In the genomic region with DNA sequence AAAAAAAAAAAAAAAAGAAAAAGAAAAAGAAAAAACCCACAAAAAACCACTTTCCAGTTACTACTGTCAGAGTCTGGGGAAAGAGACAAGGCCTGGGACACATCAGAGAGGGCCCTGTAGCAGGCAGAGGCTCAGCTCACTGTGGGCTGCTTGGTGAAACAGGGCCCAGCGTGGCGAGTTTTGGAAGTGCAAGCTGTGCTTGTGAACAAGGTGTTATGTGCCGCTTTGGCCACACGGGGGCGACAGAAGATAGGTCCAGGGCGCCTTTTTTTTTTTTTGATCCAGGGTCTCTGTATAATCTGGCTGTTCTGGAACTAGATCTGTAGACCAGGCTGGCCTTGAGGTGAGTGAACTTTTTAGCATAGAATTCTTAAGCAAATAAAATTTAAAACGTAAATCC, we compare ENCODE assay signal across 9 mouse cellular contexts. TPM values are rescaled to one million over a fixed set of nuclear protein-coding genes. Genes with fewer than 3 reads are reported as not detected.
DNase-seq lines count a peak whose midpoint lies in the region; ATAC-seq and TF ChIP-seq lines count a peak whose summit lies in the region.
"Had no signal": no experiment of that assay in that cellular context is flagged by ENCODE, and none has a peak within 500 bp of the region (broad histone marks: within the 10 kb centered on the region; RNA-seq: fewer than 3 reads in every experiment).

No protein-coding gene starts in this region.

- WGBS in midbrain, embryonic 10.5 days = 2% methylated on average over 7 of the region's 7 CpGs
- WGBS in midbrain, embryonic 15.5 days = 1% methylated on average over 7 of the region's 7 CpGs
- under 1% methylated on average over 7 of the region's 7 CpGs for WGBS in cerebellum, adult 2 months
- 5% methylated on average over 7 of the region's 7 CpGs for WGBS in liver, embryonic 11.5 days
- 2% methylated on average over 7 of the region's 7 CpGs for WGBS in neural tube, embryonic 13.5 days

- no peak overlapping the region for H3K27ac ChIP-seq in midbrain, embryonic 10.5 days (replicated peaks)
- H3K27ac ChIP-seq in midbrain, embryonic 15.5 days = no peak overlapping the region
- no peak overlapping the region for H3K27ac ChIP-seq in cerebellum, adult 2 months (ENCODE audit: insufficient read depth, low read length)
- H3K27ac ChIP-seq in liver, embryonic 11.5 days (ENCODE audit: low read depth, low read length) = no peak overlapping the region
- no peak overlapping the region for H3K27ac ChIP-seq in neural tube, embryonic 13.5 days (replicated peaks)
- no peak overlapping the region for H3K27ac ChIP-seq in testis, adult 2 months (ENCODE audit: control insufficient read depth, insufficient read depth, low read depth, low read length)
- H3K27ac ChIP-seq: embryonic facial prominence, embryonic 15.5 days had no signal

- DNase-seq in midbrain, embryonic 10.5 days (ENCODE audit: low spot score) = peak; percentile 94
- DNase-seq in cerebellum, adult 2 months = peak; percentile 87 to 93
- DNase-seq in frontal cortex, postnatal 14 days (ENCODE audit: low spot score in 2 of 2) = peak; percentile 84 to 89
- peak; percentile 93 for DNase-seq in kidney, adult 9 months
- DNase-seq in liver, embryonic 11.5 days (ENCODE audit: low spot score) = peak; percentile 88

- TF ChIP-seq POLR2A in cerebellum, adult 2 months (IDR thresholded peaks at IDR 0.05; ENCODE audit: borderline replicate concordance, insufficient read depth, low read length) = no peak
- TF ChIP-seq POLR2A in testis, adult 2 months (IDR thresholded peaks at IDR 0.05; ENCODE audit: control insufficient read depth, low read depth, low read length) = no peak

- peak; percentile 96 for TF ChIP-seq CTCF in cerebellum, adult 2 months (IDR thresholded peaks at IDR 0.05; ENCODE audit: borderline replicate concordance, insufficient read depth, low read depth, low read length)
- peak; percentile 93 for TF ChIP-seq CTCF in testis, adult 2 months (IDR thresholded peaks at IDR 0.05; ENCODE audit: control insufficient read depth, insufficient read depth, insufficient replicate concordance, low read depth, low read length)

- peaks cover 10% of the 10 kb centered on the region for H3K27me3 ChIP-seq in midbrain, embryonic 10.5 days (ENCODE audit: low read depth, poor library complexity, severe bottlenecking)
- H3K27me3 ChIP-seq in midbrain, embryonic 15.5 days (replicated peaks) = no peaks in the 10 kb centered on the region
- no peaks in the 10 kb centered on the region for H3K27me3 ChIP-seq in cerebellum, adult 2 months (ENCODE audit: control insufficient read depth, insufficient read depth, low read length)
- H3K27me3 ChIP-seq in liver, embryonic 11.5 days (replicated peaks; ENCODE audit: control insufficient read depth, insufficient read depth, low read length) = peaks cover 5% of the 10 kb centered on the region; the same call in 1 of the 2 replicates
- no peaks in the 10 kb centered on the region for H3K27me3 ChIP-seq in neural tube, embryonic 13.5 days
- no peaks in the 10 kb centered on the region for H3K27me3 ChIP-seq in testis, adult 2 months (ENCODE audit: control insufficient read depth, insufficient read depth, low read length)
- H3K27me3 ChIP-seq: embryonic facial prominence, embryonic 15.5 days had no signal

- peaks cover 21% of the 10 kb centered on the region for H3K36me3 ChIP-seq in midbrain, embryonic 10.5 days
- H3K36me3 ChIP-seq in midbrain, embryonic 15.5 days (replicated peaks) = peaks cover 15% of the 10 kb centered on the region
- H3K36me3 ChIP-seq in liver, embryonic 11.5 days (ENCODE audit: control insufficient read depth, insufficient read depth, low read length) = peaks cover 6% of the 10 kb centered on the region
- peaks cover 18% of the 10 kb centered on the region for H3K36me3 ChIP-seq in neural tube, embryonic 13.5 days
- H3K36me3 ChIP-seq in testis, adult 2 months (ENCODE audit: control insufficient read depth, insufficient read depth, low read length) = no peaks in the 10 kb centered on the region

- no peak overlapping the region for H3K4me3 ChIP-seq in midbrain, embryonic 10.5 days
- no peak overlapping the region for H3K4me3 ChIP-seq in midbrain, embryonic 15.5 days
- no peak overlapping the region for H3K4me3 ChIP-seq in cerebellum, adult 2 months (replicated peaks; ENCODE audit: insufficient read depth, low read depth, low read length)
- H3K4me3 ChIP-seq in liver, embryonic 11.5 days (ENCODE audit: low read depth, low read length) = no peak overlapping the region
- H3K4me3 ChIP-seq in neural tube, embryonic 13.5 days = no peak overlapping the region
- H3K4me3 ChIP-seq in testis, adult 2 months (ENCODE audit: control insufficient read depth, low read depth, low read length) = no peak overlapping the region
- H3K4me3 ChIP-seq: embryonic facial prominence, embryonic 15.5 days had no signal

- ATAC-seq in midbrain, embryonic 15.5 days (replicated peaks) = no peak
- no peak; the same call in 1 of the 2 replicates for ATAC-seq in liver, embryonic 11.5 days (replicated peaks; ENCODE audit: low FRiP score)
- peak; percentile 33; the same call in 1 of the 2 replicates for ATAC-seq in neural tube, embryonic 13.5 days (ENCODE audit: low read depth)

- no peak overlapping the region for H3K4me2 ChIP-seq in midbrain, embryonic 15.5 days
- no peak overlapping the region for H3K4me2 ChIP-seq in liver, embryonic 11.5 days
- H3K4me2 ChIP-seq in neural tube, embryonic 13.5 days = no peak overlapping the region
- H3K4me2 ChIP-seq: embryonic facial prominence, embryonic 15.5 days had no signal

- H3K4me1 ChIP-seq in midbrain, embryonic 10.5 days = peaks cover 17% of the 10 kb centered on the region
- peaks cover 8% of the 10 kb centered on the region for H3K4me1 ChIP-seq in midbrain, embryonic 15.5 days
- H3K4me1 ChIP-seq in cerebellum, adult 2 months (ENCODE audit: control insufficient read depth, insufficient read depth, low read length) = no peaks in the 10 kb centered on the region
- H3K4me1 ChIP-seq in liver, embryonic 11.5 days (replicated peaks; ENCODE audit: control insufficient read depth, insufficient read depth, low read length) = no peaks in the 10 kb centered on the region; the same call in 1 of the 2 replicates
- peaks cover 15% of the 10 kb centered on the region for H3K4me1 ChIP-seq in neural tube, embryonic 13.5 days (replicated peaks)
- H3K4me1 ChIP-seq in testis, adult 2 months (ENCODE audit: control insufficient read depth, insufficient read depth, low read length) = peaks cover 20% of the 10 kb centered on the region

- no peaks in the 10 kb centered on the region for H3K9me3 ChIP-seq in midbrain, embryonic 10.5 days (replicated peaks)
- H3K9me3 ChIP-seq in midbrain, embryonic 15.5 days = no peaks in the 10 kb centered on the region
- H3K9me3 ChIP-seq in liver, embryonic 11.5 days (ENCODE audit: control insufficient read depth, low read length) = no peaks in the 10 kb centered on the region
- no peaks in the 10 kb centered on the region for H3K9me3 ChIP-seq in neural tube, embryonic 13.5 days
- H3K9me3 ChIP-seq: embryonic facial prominence, embryonic 15.5 days had no signal

- H3K9ac ChIP-seq in midbrain, embryonic 15.5 days = no peak overlapping the region
- H3K9ac ChIP-seq in liver, embryonic 11.5 days (ENCODE audit: low read depth, low read length) = no peak overlapping the region
- H3K9ac ChIP-seq in neural tube, embryonic 13.5 days = no peak overlapping the region
- H3K9ac ChIP-seq: embryonic facial prominence, embryonic 15.5 days had no signal

RNA-seq across cellular contexts. Expression of gene Mex3d, which starts 11.3 kb away (rescaled TPM):
- 6.3 and 6.4 TPM in 2 replicates for polyA plus RNA-seq in midbrain, embryonic 10.5 days (2016; fragmentation: Nextera tagmentation; extraction: Ambion mirVana)
- 18.3 and 18.8 TPM in 2 replicates for polyA plus RNA-seq in midbrain, embryonic 15.5 days (2015; fragmentation: Nextera tagmentation; extraction: Ambion mirVana)
- 16.1 and 16.2 TPM in 2 replicates for polyA plus RNA-seq in cerebellum, adult 2 months (2012; rRNA removed)
- 2.5 and 3.7 TPM in 2 replicates for polyA plus RNA-seq in liver, embryonic 11.5 days (2014; fragmentation: Nextera tagmentation; extraction: Ambion mirVana)
- 15.6 and 16.7 TPM in 2 replicates for polyA plus RNA-seq in neural tube, embryonic 13.5 days (2015; fragmentation: Nextera tagmentation; extraction: Ambion mirVana)
- polyA plus RNA-seq in testis, adult 2 months (2012; rRNA removed) = 596 and 686 TPM in 2 replicates

RNA-seq across cellular contexts. Expression of gene Plk5, which starts 19.9 kb away (rescaled TPM):
- 0.12 and 0.32 TPM in 2 replicates for polyA plus RNA-seq in midbrain, embryonic 10.5 days (2016; fragmentation: Nextera tagmentation; extraction: Ambion mirVana)
- 6.2 TPM in 2 replicates for polyA plus RNA-seq in midbrain, embryonic 15.5 days (2015; fragmentation: Nextera tagmentation; extraction: Ambion mirVana)
- 145 and 151 TPM in 2 replicates for polyA plus RNA-seq in cerebellum, adult 2 months (2012; rRNA removed)
- polyA plus RNA-seq in liver, embryonic 11.5 days (2014; fragmentation: Nextera tagmentation; extraction: Ambion mirVana) = 0.25 TPM in 2 replicates
- 1.0 and 1.5 TPM in 2 replicates for polyA plus RNA-seq in neural tube, embryonic 13.5 days (2015; fragmentation: Nextera tagmentation; extraction: Ambion mirVana)
- polyA plus RNA-seq in testis, adult 2 months (2012; rRNA removed) = 1.3 and 1.7 TPM in 2 replicates

RNA-seq across cellular contexts. Expression of gene Mbd3, which starts 23.2 kb away (rescaled TPM):
- 338 and 351 TPM in 2 replicates for polyA plus RNA-seq in midbrain, embryonic 10.5 days (2016; fragmentation: Nextera tagmentation; extraction: Ambion mirVana)
- polyA plus RNA-seq in midbrain, embryonic 15.5 days (2015; fragmentation: Nextera tagmentation; extraction: Ambion mirVana) = 227 and 250 TPM in 2 replicates
- polyA plus RNA-seq in cerebellum, adult 2 months (2012; rRNA removed) = 193 and 199 TPM in 2 replicates
- polyA plus RNA-seq in liver, embryonic 11.5 days (2014; fragmentation: Nextera tagmentation; extraction: Ambion mirVana) = 174 and 175 TPM in 2 replicates
- polyA plus RNA-seq in neural tube, embryonic 13.5 days (2015; fragmentation: Nextera tagmentation; extraction: Ambion mirVana) = 238 and 241 TPM in 2 replicates
- polyA plus RNA-seq in testis, adult 2 months (2012; rRNA removed) = 135 and 153 TPM in 2 replicates

RNA-seq across cellular contexts. Expression of gene Adamtsl5, which starts 27.9 kb away (rescaled TPM):
- polyA plus RNA-seq in midbrain, embryonic 10.5 days (2016; fragmentation: Nextera tagmentation; extraction: Ambion mirVana) = 0.48 and 0.91 TPM in 2 replicates
- polyA plus RNA-seq in midbrain, embryonic 15.5 days (2015; fragmentation: Nextera tagmentation; extraction: Ambion mirVana) = 0.67 and 0.79 TPM in 2 replicates
- polyA plus RNA-seq in cerebellum, adult 2 months (2012; rRNA removed) = 7.9 and 10.8 TPM in 2 replicates
- 1.6 and 2.6 TPM in 2 replicates for polyA plus RNA-seq in liver, embryonic 11.5 days (2014; fragmentation: Nextera tagmentation; extraction: Ambion mirVana)
- 1.6 and 1.8 TPM in 2 replicates for polyA plus RNA-seq in neural tube, embryonic 13.5 days (2015; fragmentation: Nextera tagmentation; extraction: Ambion mirVana)
- polyA plus RNA-seq in testis, adult 2 months (2012; rRNA removed) = 3.3 and 4.1 TPM in 2 replicates

RNA-seq across cellular contexts. Expression of gene Uqcr11, which starts 30.5 kb away (rescaled TPM):
- 610 and 635 TPM in 2 replicates for polyA plus RNA-seq in midbrain, embryonic 10.5 days (2016; fragmentation: Nextera tagmentation; extraction: Ambion mirVana)
- 581 and 629 TPM in 2 replicates for polyA plus RNA-seq in midbrain, embryonic 15.5 days (2015; fragmentation: Nextera tagmentation; extraction: Ambion mirVana)
- polyA plus RNA-seq in cerebellum, adult 2 months (2012; rRNA removed) = 1,410 and 1,545 TPM in 2 replicates
- 835 and 866 TPM in 2 replicates for polyA plus RNA-seq in liver, embryonic 11.5 days (2014; fragmentation: Nextera tagmentation; extraction: Ambion mirVana)
- polyA plus RNA-seq in neural tube, embryonic 13.5 days (2015; fragmentation: Nextera tagmentation; extraction: Ambion mirVana) = 462 and 574 TPM in 2 replicates
- polyA plus RNA-seq in testis, adult 2 months (2012; rRNA removed) = 446 and 549 TPM in 2 replicates

Comparison
In these comparisons a context has a peak if more than half of its experiments do, and no peak if none do; other contexts are left out.
1. RNA of gene Mex3d, which starts 11.3 kb away (polyA plus RNA-seq): 596 to 686 TPM in testis, adult 2 months; 18.3 to 18.8 TPM in midbrain, embryonic 15.5 days, 16.1 to 16.2 TPM in cerebellum, adult 2 months, 15.6 to 16.7 TPM in neural tube, embryonic 13.5 days, 6.3 to 6.4 TPM in midbrain, embryonic 10.5 days and 2.5 to 3.7 TPM in liver, embryonic 11.5 days; every median in the first group is over 10 times any median in the second.
2. RNA of gene Plk5, which starts 19.9 kb away (polyA plus RNA-seq): 145 to 151 TPM in cerebellum, adult 2 months; 6.2 TPM in midbrain, embryonic 15.5 days, 1.3 to 1.7 TPM in testis, adult 2 months, 1.0 to 1.5 TPM in neural tube, embryonic 13.5 days, 0.25 TPM in liver, embryonic 11.5 days and 0.12 to 0.32 TPM in midbrain, embryonic 10.5 days; every median in the first group is over 10 times any median in the second.
3. Peak in every context shown above with its lines, with median percentiles within 50 percentile points of each other: DNase-seq.